Mouse (Mus musculus): ENCODE measurements at regions not wholly inside any gene's neighbourhood (a gene's known extent, or its start where the extent isn't known, plus 50 kb on each side); places are given as distances from the start of the nearest gene placed in this dataset.

GRCm38 (mm10) chr7:40052255-40052654 is 534.7 kb downstream of the Zfp619 start:
- H3K27me3 ChIP-seq (ENCODE audit: insufficient read depth, low read length) = no peaks in the 10 kb centered on the region
- H3K27ac ChIP-seq (ENCODE audit: low read depth) = no peak overlapping the region
- H3K4me1 ChIP-seq (ENCODE audit: insufficient read depth) = no peaks in the 10 kb centered on the region
- no peaks in the 10 kb centered on the region for H3K9me3 ChIP-seq (ENCODE audit: low read depth, low read length)
- H3K36me3 ChIP-seq (ENCODE audit: insufficient read depth) = no peaks in the 10 kb centered on the region
- DNase-seq (no peak), ATAC-seq (ENCODE audit: insufficient read depth) (no peak)
- no peak overlapping the region for H3K9ac ChIP-seq
- WGBS = 28% methylated on average over 2 of the region's 2 CpGs
- no peak overlapping the region for H3K4me3 ChIP-seq (ENCODE audit: low read depth, low read length)
- no peak for TF ChIP-seq CTCF (IDR thresholded peaks at IDR 0.05; ENCODE audit: low read depth)
- H3K4me2 ChIP-seq = no peak overlapping the region

DNA sequence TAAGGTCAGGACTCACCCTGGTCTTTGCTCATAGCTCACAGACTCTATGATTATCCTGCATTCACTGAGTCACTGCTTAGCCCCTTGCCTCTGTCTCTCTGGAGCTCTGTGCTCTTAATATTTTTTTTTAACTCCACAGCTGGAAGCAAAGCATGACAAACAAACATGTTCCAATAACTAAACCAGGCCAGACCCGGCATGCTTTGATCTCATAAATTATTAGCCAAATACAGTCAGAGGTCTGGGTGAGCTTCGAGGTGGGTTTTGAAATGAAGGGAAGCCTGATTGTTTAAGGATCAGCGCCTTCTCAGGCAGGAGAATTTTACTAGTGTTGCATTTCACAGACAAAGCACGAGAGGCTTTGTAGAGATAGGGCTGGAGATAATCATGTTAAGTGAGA is 541.3 kb downstream of the Zfp619 start:
- H3K9ac ChIP-seq = no peak overlapping the region
- no peak overlapping the region for H3K27ac ChIP-seq (ENCODE audit: low read depth)
- no peak for ATAC-seq (ENCODE audit: insufficient read depth)
- TF ChIP-seq CTCF (IDR thresholded peaks at IDR 0.05; ENCODE audit: low read depth) = no peak
- no peak overlapping the region for H3K4me2 ChIP-seq
- no peaks in the 10 kb centered on the region for H3K36me3 ChIP-seq (ENCODE audit: insufficient read depth)
- H3K4me3 ChIP-seq (ENCODE audit: low read depth, low read length) = no peak overlapping the region
- 56% methylated on average over 4 of the region's 4 CpGs for WGBS
- no peaks in the 10 kb centered on the region for H3K9me3 ChIP-seq (ENCODE audit: low read depth, low read length)
- no peaks in the 10 kb centered on the region for H3K27me3 ChIP-seq (ENCODE audit: insufficient read depth, low read length)
- no peaks in the 10 kb centered on the region for H3K4me1 ChIP-seq (ENCODE audit: insufficient read depth)
- DNase-seq = no peak

- no peak overlapping the region for H3K4me3 ChIP-seq (ENCODE audit: low read depth, low read length)
- DNase-seq (no peak), ATAC-seq (ENCODE audit: insufficient read depth) (no peak)
- H3K36me3 ChIP-seq (ENCODE audit: insufficient read depth) = no peaks in the 10 kb centered on the region
- H3K27ac ChIP-seq (ENCODE audit: low read depth) = no peak overlapping the region
- H3K4me2 ChIP-seq = no peak overlapping the region
- no peaks in the 10 kb centered on the region for H3K9me3 ChIP-seq (ENCODE audit: low read depth, low read length)
- TF ChIP-seq CTCF (IDR thresholded peaks at IDR 0.05; ENCODE audit: low read depth) = no peak
- H3K27me3 ChIP-seq (ENCODE audit: insufficient read depth, low read length) = no peaks in the 10 kb centered on the region
- 41% methylated on average over 2 of the region's 2 CpGs for WGBS
- no peak overlapping the region for H3K9ac ChIP-seq
- H3K4me1 ChIP-seq (ENCODE audit: insufficient read depth) = no peaks in the 10 kb centered on the region
Measured at GRCm38 (mm10) chr7:40064631-40065030, 547.1 kb downstream of the Zfp619 start.

- no peaks in the 10 kb centered on the region for H3K4me1 ChIP-seq (ENCODE audit: insufficient read depth)
- 45% methylated on average over 6 of the region's 6 CpGs for WGBS
- DNase-seq (peak; percentile 0), ATAC-seq (ENCODE audit: insufficient read depth) (no peak)
- H3K27ac ChIP-seq (ENCODE audit: low read depth) = no peak overlapping the region
- H3K36me3 ChIP-seq (ENCODE audit: insufficient read depth) = no peaks in the 10 kb centered on the region
- H3K4me3 ChIP-seq (ENCODE audit: low read depth, low read length) = no peak overlapping the region
- no peak for TF ChIP-seq CTCF (IDR thresholded peaks at IDR 0.05; ENCODE audit: low read depth)
- no peaks in the 10 kb centered on the region for H3K9me3 ChIP-seq (ENCODE audit: low read depth, low read length)
- no peak overlapping the region for H3K4me2 ChIP-seq
- H3K27me3 ChIP-seq (ENCODE audit: insufficient read depth, low read length) = no peaks in the 10 kb centered on the region
- no peak overlapping the region for H3K9ac ChIP-seq
Measured at GRCm38 (mm10) chr7:40065526-40065925, 548.0 kb downstream of the Zfp619 start.

GRCm38 (mm10) chr7:40067378-40067777 is 549.8 kb downstream of the Zfp619 start:
- no peak for TF ChIP-seq CTCF (IDR thresholded peaks at IDR 0.05; ENCODE audit: low read depth)
- no peak overlapping the region for H3K4me3 ChIP-seq (ENCODE audit: low read depth, low read length)
- H3K27ac ChIP-seq (ENCODE audit: low read depth) = no peak overlapping the region
- DNase-seq = no peak
- ATAC-seq (ENCODE audit: insufficient read depth) = no peak
- no peaks in the 10 kb centered on the region for H3K4me1 ChIP-seq (ENCODE audit: insufficient read depth)
- 54% methylated on average over 1 of the region's 1 CpGs for WGBS
- H3K36me3 ChIP-seq (ENCODE audit: insufficient read depth) = no peaks in the 10 kb centered on the region
- H3K4me2 ChIP-seq = no peak overlapping the region
- no peaks in the 10 kb centered on the region for H3K27me3 ChIP-seq (ENCODE audit: insufficient read depth, low read length)
- H3K9ac ChIP-seq = no peak overlapping the region
- no peaks in the 10 kb centered on the region for H3K9me3 ChIP-seq (ENCODE audit: low read depth, low read length)

GRCm38 (mm10) chr7:40071313-40071712 is 553.7 kb downstream of the Zfp619 start:
- H3K4me2 ChIP-seq = no peak overlapping the region
- no peaks in the 10 kb centered on the region for H3K4me1 ChIP-seq (ENCODE audit: insufficient read depth)
- H3K9ac ChIP-seq = no peak overlapping the region
- H3K4me3 ChIP-seq (ENCODE audit: low read depth, low read length) = no peak overlapping the region
- H3K9me3 ChIP-seq (ENCODE audit: low read depth, low read length) = no peaks in the 10 kb centered on the region
- TF ChIP-seq CTCF (IDR thresholded peaks at IDR 0.05; ENCODE audit: low read depth) = no peak
- no peaks in the 10 kb centered on the region for H3K27me3 ChIP-seq (ENCODE audit: insufficient read depth, low read length)
- ATAC-seq (ENCODE audit: insufficient read depth) (no peak), DNase-seq (no peak)
- WGBS = 66% methylated on average over 2 of the region's 2 CpGs
- no peaks in the 10 kb centered on the region for H3K36me3 ChIP-seq (ENCODE audit: insufficient read depth)
- no peak overlapping the region for H3K27ac ChIP-seq (ENCODE audit: low read depth)

DNA sequence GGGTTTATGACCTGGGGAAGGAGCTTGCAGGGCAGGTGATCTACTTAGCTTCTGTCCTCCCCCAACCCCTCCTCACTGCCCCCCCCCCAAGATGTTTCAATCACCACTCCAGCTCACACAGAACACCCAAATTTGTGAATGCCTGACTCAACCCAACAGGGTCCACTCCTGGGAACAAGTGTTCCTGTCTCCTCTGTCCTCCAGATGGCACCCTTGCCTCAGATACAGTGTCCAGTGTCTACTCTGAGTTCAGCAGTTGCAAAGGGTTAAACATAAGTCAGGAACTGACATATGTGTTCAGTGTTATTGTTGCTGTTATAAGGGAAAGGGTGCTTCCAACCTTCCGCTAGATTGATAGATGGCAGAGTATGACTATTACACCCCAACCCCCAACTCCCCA is 554.9 kb downstream of the Zfp619 start:
- no peak for TF ChIP-seq CTCF (IDR thresholded peaks at IDR 0.05; ENCODE audit: low read depth)
- Histone ChIP-seq H3K9me3 (ENCODE audit: low read depth, low read length) (no peaks in the 10 kb centered on the region), H3K27me3 (ENCODE audit: insufficient read depth, low read length) (no peaks in the 10 kb centered on the region), H3K27ac (ENCODE audit: low read depth) (no peak overlapping the region), H3K9ac (no peak overlapping the region), H3K4me1 (ENCODE audit: insufficient read depth) (no peaks in the 10 kb centered on the region), H3K36me3 (ENCODE audit: insufficient read depth) (no peaks in the 10 kb centered on the region), H3K4me2 (no peak overlapping the region), H3K4me3 (ENCODE audit: low read depth, low read length) (no peak overlapping the region)
- ATAC-seq (ENCODE audit: insufficient read depth) (no peak), DNase-seq (no peak)
- WGBS = 70% methylated on average over 1 of the region's 1 CpGs

DNA sequence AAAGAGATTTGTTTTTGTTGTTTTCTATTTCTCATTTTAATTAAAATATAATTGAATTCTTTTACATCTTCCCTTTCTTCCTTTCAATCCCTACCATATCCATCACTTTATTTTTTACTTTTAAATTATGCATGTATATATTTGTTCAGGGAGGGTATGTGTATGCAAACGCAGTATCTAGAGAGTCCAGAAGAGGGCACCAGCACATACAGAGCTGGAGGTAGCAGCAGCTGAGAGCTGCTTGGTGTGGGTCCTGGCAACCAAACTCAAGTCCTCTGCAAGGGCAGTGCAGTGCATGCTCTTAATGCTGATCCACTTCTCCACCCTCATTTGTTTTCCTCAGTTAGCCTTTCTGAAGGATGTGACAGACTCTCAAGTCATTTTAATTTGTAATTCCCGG is 568.7 kb downstream of the Zfp619 start:
- no peak overlapping the region for H3K27ac ChIP-seq (ENCODE audit: low read depth)
- peak; percentile 44; the same call in 1 of the 2 replicates for TF ChIP-seq CTCF (IDR thresholded peaks at IDR 0.05; ENCODE audit: low read depth)
- no peak overlapping the region for H3K4me3 ChIP-seq (ENCODE audit: low read depth, low read length)
- DNase-seq (peak; percentile 27), ATAC-seq (ENCODE audit: insufficient read depth) (no peak)
- H3K27me3 ChIP-seq (ENCODE audit: insufficient read depth, low read length) = no peaks in the 10 kb centered on the region
- no peaks in the 10 kb centered on the region for H3K9me3 ChIP-seq (ENCODE audit: low read depth, low read length)
- H3K36me3 ChIP-seq (ENCODE audit: insufficient read depth) = no peaks in the 10 kb centered on the region
- WGBS = 62% methylated on average over 2 of the region's 2 CpGs
- no peak overlapping the region for H3K4me2 ChIP-seq
- no peak overlapping the region for H3K9ac ChIP-seq
- no peaks in the 10 kb centered on the region for H3K4me1 ChIP-seq (ENCODE audit: insufficient read depth)

Data from lung, embryonic 14.5 days (tissue).